Mouse (Mus musculus) right cerebral cortex, postnatal 36 days (tissue): ENCODE data around the gene Batf3.
"Not testable (repeated sequence)": the region's sequence is repeated elsewhere in the genome, so short reads cannot be mapped to it uniquely, and the experiment has no call there.

Source experiments
- DNase-seq, 2 experiments: peaks; one replicate each; pipeline ENCODE4 v3.0.0; 2022; ENCODE audit warnings: low spot score in 2 of 2, mixed read lengths in 1 of 2

Batf3 gene

GRCm38 (mm10) chr1:191132240-191132639 lies 34.6 kb downstream of the Batf3 start:
- DNase-seq = no peak

GRCm38 (mm10) chr1:191132934-191133333 lies 35.3 kb downstream of the Batf3 start:
- DNase-seq = no peak

DNA sequence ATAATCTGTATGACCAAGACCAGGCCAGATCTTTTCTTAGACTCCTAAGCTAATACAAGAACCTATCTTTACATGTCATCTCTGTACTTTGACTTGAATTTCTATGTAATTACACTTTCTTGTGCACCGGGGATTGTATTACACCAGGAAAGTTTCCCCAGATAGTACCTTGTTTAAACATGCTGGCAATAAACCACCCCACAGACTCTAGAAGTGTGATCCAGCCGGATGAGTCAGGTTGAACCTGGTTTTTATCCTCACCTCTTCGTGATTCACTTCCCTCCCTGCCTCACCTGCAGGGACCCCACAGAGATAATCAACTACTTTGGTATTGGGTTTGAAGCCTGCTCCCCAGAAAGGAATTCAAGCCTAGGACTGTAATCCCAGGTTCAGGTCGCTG lies 37.8 kb downstream of the Batf3 start:
- DNase-seq = no peak

DNA sequence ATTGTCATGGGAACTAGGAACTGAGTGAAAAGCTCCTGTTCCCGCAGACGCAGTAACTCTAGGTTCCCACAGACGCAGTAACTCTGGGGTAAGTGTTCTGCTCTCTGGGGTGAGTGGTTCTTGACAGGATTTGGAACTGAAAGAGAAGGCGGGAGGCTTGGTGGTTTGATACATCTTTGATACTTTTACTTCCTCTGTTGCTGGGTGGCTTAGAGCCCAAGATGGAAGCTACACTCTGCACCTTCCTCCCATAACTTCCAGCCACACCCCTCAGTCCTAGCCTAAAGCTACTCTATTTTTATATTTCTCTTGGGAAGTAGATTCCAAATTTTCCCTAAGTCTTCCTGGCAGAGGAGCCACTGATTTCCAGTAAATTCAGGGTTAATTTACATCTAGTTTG lies 40.8 kb downstream of the Batf3 start:
- DNase-seq = no peak

GRCm38 (mm10) chr1:191138874-191139495 lies 41.3 kb downstream of the Batf3 start:
- DNase-seq = no peak

- DNase-seq = no peak
Observed at GRCm38 (mm10) chr1:191140983-191141382, 43.3 kb downstream of the Batf3 start.

GRCm38 (mm10) chr1:191149489-191149888 lies 51.8 kb downstream of the Batf3 start:
- DNase-seq = not testable (repeated sequence)

DNA sequence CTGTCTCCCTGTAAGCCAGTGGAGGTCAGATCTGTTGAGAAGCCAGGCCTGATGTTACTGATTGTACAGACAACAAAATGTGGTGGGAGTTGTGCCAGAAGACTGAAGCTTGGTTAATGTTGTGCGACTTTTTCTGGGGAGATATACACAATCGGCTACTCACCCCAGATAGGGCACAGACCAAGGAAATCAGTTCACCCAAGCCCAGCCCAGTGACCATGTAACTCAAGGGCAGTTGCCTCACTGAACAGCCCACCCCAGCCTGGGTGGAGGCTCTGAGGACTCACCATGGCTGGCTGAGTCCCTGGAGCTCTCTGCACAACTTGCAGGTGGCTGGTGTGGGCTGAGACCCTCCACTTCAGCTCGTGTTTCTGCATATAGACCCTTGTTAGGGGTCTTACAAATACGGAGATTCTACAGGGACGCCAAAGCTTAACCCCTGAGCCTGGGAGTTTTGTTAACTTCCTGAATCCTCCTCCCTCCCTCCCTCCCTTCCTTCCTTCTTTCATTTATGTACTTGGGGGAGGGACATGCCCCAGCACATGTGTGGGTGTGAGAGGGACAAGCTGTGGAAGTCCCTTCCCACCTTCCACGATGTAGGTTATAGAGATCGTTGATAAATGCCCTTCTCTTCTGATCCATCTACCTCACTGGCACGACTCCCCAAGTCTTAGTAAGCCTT lies 53.4 kb downstream of the Batf3 start:
- no peak for DNase-seq

DNA sequence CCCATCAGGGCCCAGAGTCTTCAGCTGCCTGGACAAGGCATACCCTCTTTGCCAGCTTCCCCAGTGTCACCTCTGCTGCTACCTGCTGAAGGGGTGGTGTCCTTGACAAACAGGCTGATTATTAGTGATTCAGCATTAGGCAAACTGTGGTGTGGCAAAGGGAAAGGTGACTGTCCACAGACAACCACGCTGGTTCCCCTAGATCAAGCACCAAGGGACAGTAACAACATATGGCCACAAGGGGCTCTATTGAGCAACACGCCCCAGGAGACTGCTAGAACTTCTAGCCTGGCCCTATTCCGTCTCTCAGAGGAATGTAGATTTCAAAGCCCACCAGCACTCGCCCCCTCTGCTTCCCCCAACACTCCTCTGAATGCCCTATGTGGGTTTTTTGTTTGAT lies 55.4 kb downstream of the Batf3 start:
- DNase-seq = no peak

- DNase-seq = no peak
Observed at GRCm38 (mm10) chr1:191154314-191154713, 56.7 kb downstream of the Batf3 start.
